Mouse (Mus musculus): ENCODE data around the gene Dut. TPM values are rescaled to one million over a fixed set of nuclear protein-coding genes. Genes with fewer than 3 reads are reported as not detected.

The Dut gene
- 135 and 145 TPM in 2 replicates for polyA plus RNA-seq (2015; fragmentation: Nextera tagmentation; extraction: Ambion mirVana)

DNA sequence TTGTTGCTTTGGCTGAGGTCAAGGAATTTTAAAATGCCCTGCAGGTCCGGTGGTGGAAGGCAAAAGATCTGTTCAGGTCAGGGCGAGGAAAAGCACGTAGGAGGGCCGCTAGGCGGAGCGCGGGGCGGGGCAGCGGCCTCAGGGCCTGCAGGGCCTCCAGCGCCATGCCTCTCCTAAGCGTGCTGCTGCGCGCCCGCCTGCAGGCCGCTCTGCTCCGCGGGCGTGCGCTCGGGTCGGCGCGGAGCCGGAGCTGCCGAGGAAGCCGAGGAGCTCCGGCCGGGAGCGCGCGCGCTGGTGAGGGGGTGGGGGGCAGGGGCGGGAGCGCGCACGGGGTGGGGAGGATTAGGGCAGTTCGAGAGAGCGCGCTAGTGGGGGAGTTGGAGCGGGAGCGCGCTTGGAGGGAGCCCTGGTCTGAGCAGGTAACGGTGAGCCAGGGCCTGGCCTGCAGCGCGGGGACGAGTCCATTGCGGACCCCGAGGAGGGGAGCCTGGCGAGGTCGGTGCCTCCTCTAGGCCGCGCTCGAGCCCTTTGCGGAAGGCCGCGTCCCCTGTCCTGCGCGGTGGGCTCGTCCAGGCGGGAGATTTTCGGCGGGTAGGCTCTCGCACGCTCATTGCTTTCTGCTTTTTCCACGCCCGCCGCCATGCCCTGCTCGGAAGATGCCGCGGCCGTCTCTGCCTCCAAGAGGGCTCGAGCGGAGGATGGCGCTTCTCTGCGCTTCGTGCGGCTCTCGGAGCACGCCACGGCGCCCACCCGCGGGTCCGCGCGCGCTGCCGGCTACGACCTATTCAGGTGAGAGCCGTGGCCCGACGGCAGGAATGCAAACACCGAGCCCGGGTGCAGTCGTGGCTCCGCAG is at the start of gene Dut:
TSS of gene Dut (plus strand) at position 83 of the 854 bp plus-strand sequence.
- H3K36me3 ChIP-seq = peaks cover 22% of the 10 kb centered on the region
- peak within 1 kb of the TSS; percentile 91 for H3K9ac ChIP-seq
- H3K4me2 ChIP-seq = peak within 1 kb of the TSS; percentile 74
- H3K4me3 ChIP-seq = peak within 1 kb of the TSS; percentile 72
- H3K27me3 ChIP-seq = no peaks in the 10 kb centered on the region
- WGBS = under 1% methylated on average over 96 of the region's 96 CpGs
- no peaks in the 10 kb centered on the region for H3K9me3 ChIP-seq
- H3K27ac ChIP-seq = peak within 1 kb of the TSS; percentile 97
- peaks cover 30% of the 10 kb centered on the region for H3K4me1 ChIP-seq
- peak; percentile 99 for ATAC-seq (ENCODE audit: insufficient number of reproducible peaks, insufficient read depth, low FRiP score, low TSS enrichment, low read depth)

DNA sequence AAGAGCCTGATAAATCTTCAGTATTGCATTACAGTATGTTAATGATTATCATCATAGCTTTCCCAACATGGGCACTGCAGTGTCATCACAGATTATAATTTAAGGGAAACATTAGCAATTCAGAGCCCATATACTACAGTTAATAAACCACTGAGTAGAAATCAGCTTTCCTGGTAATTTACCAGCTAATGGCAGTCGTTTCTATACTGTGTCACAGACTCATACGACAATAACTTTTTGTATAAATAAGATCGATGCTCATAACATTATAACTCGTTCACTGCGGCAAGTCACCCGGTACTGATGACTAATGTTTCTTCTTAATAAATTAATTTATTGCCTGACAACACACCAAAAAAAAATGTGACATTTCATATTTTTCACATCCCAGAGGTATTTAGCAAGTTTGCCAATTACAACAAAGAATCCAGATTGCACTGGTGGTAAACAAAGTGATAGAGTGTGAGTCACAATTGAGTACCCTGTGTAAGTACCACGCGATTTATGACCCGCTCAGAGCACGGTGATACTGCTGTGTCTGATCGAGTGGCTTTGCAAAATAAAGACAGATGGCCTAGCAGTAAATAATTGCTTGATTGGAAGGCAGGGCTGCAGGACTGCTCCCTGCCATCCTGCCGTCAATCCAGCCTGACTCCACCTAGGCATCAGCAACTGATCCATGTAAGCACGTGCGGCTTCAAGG is 37.9 kb upstream of the Dut start:
- H3K4me3 ChIP-seq = no peak overlapping the region
- H3K9me3 ChIP-seq = no peaks in the 10 kb centered on the region
- no peak for ATAC-seq (ENCODE audit: insufficient number of reproducible peaks, insufficient read depth, low FRiP score, low TSS enrichment, low read depth)
- H3K27me3 ChIP-seq = no peaks in the 10 kb centered on the region
- H3K4me2 ChIP-seq = no peak overlapping the region
- no peaks in the 10 kb centered on the region for H3K36me3 ChIP-seq
- no peak overlapping the region for H3K9ac ChIP-seq
- peaks cover 22% of the 10 kb centered on the region for H3K4me1 ChIP-seq
- WGBS = 56% methylated on average over 14 of the region's 14 CpGs
- no peak overlapping the region for H3K27ac ChIP-seq

DNA sequence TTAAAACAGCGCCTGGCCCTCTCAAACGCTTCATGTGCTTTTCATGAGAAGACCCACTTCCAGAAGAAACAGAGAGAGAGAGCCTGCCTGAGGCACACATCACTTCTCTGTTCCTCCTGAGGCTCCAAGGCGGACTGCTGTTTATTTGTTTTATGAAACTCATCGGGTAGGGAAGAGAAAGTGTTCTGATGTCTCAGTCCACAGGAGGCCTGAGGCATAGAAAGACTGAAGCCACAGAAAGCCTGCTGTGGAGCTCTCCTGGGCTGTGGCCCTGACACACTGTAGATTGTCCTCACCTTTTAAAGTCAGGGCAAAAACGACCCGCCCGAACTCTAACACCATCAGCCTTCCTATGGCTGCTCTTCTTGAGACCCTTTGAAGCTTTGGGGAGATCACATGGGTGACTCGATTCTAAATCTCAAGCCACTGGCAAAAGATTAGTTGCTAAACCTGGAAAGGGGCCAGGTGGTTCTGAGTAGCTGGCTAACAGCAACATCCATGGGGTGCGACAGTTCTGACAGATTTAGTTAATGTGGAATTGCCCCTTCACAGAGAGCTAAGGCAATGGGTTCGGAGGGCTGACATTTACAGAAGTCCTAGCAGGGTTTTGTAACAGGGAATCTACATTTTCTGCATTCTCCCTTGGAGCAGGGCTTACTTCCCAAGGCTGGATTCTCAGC is 35.0 kb upstream of the Dut start:
- H3K4me3 ChIP-seq = no peak overlapping the region
- no peaks in the 10 kb centered on the region for H3K27me3 ChIP-seq
- peaks cover 22% of the 10 kb centered on the region for H3K4me1 ChIP-seq
- H3K9me3 ChIP-seq = no peaks in the 10 kb centered on the region
- ATAC-seq (ENCODE audit: insufficient number of reproducible peaks, insufficient read depth, low FRiP score, low TSS enrichment, low read depth) = no peak
- WGBS = 49% methylated on average over 10 of the region's 10 CpGs
- no peak overlapping the region for H3K4me2 ChIP-seq
- H3K9ac ChIP-seq = no peak overlapping the region
- no peaks in the 10 kb centered on the region for H3K36me3 ChIP-seq
- H3K27ac ChIP-seq = no peak overlapping the region; the same call in 1 of the 2 replicates

DNA sequence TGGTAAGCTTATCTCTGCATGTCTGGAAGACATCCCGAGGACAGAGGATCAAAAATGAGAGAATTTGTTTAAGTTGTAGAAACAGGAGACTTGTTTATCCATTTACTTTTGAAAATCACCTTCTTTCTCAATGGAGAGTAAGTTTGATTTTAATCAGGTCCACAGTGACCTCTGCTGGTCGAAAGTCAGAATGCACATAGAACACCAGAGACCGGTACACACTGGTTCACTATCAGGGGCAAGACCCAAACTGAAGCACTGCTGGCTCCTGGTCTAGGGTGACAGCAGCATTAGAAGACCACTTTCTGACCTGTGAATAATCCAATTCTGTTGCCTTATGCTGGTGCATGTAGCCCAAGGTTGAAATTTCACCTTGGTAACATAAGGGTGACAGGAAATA is 32.4 kb upstream of the Dut start:
- Histone ChIP-seq H3K9ac (no peak overlapping the region), H3K9me3 (no peaks in the 10 kb centered on the region), H3K27ac (no peak overlapping the region), H3K4me2 (no peak overlapping the region), H3K4me3 (no peak overlapping the region), H3K4me1 (peaks cover 18% of the 10 kb centered on the region), H3K36me3 (no peaks in the 10 kb centered on the region), H3K27me3 (no peaks in the 10 kb centered on the region)
- ATAC-seq (ENCODE audit: insufficient number of reproducible peaks, insufficient read depth, low FRiP score, low TSS enrichment, low read depth) = no peak
- WGBS = 4% methylated on average over 3 of the region's 3 CpGs

DNA sequence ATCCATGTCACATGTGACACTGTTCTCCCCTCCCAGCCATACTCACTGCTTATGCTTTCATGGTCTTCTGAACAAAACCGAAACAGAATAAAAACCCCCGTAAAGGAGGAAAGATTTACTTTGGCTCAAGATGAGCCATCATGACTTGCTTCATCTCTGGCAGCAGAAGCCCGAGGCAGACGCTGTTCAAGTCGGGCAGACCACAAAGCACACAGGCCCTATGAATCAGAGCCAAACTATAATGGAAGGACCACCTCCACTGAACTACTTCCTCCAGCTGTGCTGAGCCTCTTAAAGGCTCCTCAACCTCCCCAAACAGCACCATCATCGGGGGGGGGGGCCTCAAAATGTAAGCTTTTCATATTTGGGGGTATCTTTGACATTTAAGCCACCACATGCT is 29.7 kb upstream of the Dut start:
- no peak overlapping the region for H3K4me2 ChIP-seq
- peaks cover under 1% of the 10 kb centered on the region; the same call in 1 of the 2 replicates for H3K4me1 ChIP-seq
- H3K4me3 ChIP-seq = no peak overlapping the region
- H3K27ac ChIP-seq = no peak overlapping the region
- no peaks in the 10 kb centered on the region for H3K36me3 ChIP-seq
- no peaks in the 10 kb centered on the region for H3K9me3 ChIP-seq
- no peak for ATAC-seq (ENCODE audit: insufficient number of reproducible peaks, insufficient read depth, low FRiP score, low TSS enrichment, low read depth)
- 55% methylated on average over 6 of the region's 6 CpGs for WGBS
- no peaks in the 10 kb centered on the region for H3K27me3 ChIP-seq
- H3K9ac ChIP-seq = no peak overlapping the region

DNA sequence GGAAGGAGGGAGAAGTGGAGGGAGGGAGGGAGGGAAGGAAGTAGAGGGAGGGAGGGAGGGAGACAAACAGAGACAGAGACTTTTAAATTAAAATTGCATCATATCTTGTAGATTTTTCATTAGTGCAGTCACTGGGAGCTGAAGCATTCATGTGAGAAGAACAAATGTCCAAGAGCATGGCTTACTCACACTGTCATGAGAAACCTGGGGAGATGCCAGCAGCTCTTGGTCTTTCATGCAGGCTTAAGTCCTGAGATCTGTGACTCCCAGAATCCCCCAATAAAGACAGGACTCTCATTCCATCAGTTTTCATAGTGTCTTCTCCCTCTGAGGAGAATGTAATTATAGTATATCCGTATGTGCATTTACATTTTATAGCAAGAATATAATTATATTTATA is 28.4 kb upstream of the Dut start:
- no peak for ATAC-seq (ENCODE audit: insufficient number of reproducible peaks, insufficient read depth, low FRiP score, low TSS enrichment, low read depth)
- Histone ChIP-seq H3K4me3 (no peak overlapping the region), H3K9me3 (no peaks in the 10 kb centered on the region), H3K4me2 (no peak overlapping the region), H3K4me1 (no peaks in the 10 kb centered on the region), H3K27me3 (no peaks in the 10 kb centered on the region), H3K36me3 (no peaks in the 10 kb centered on the region), H3K9ac (no peak overlapping the region), H3K27ac (no peak overlapping the region)
- 86% methylated on average over 1 of the region's 1 CpGs for WGBS

DNA sequence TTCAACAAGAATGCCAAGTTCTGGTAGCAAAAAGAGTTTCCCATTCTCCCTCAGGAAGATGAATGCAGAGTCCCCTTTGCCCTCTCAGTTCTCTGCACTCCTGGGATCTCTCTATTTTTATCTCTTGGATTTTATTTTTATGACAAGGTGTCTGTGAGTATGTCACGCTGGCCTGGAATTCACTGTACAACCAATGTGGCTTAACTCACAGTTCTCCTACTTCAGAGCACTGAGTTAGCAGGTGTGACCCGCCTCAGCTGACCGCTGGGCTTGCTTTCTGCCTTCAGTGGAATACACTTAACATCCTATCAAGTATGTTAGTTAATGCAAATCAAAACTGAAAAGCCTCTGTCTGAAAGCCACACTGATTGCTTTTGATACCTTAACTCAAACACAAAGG is 27.7 kb upstream of the Dut start:
- Histone ChIP-seq H3K27me3 (no peaks in the 10 kb centered on the region), H3K9ac (no peak overlapping the region), H3K36me3 (no peaks in the 10 kb centered on the region), H3K4me3 (no peak overlapping the region), H3K9me3 (no peaks in the 10 kb centered on the region), H3K27ac (no peak overlapping the region), H3K4me2 (no peak overlapping the region), H3K4me1 (no peaks in the 10 kb centered on the region)
- no peak for ATAC-seq (ENCODE audit: insufficient number of reproducible peaks, insufficient read depth, low FRiP score, low TSS enrichment, low read depth)
- 85% methylated on average over 3 of the region's 3 CpGs for WGBS

DNA sequence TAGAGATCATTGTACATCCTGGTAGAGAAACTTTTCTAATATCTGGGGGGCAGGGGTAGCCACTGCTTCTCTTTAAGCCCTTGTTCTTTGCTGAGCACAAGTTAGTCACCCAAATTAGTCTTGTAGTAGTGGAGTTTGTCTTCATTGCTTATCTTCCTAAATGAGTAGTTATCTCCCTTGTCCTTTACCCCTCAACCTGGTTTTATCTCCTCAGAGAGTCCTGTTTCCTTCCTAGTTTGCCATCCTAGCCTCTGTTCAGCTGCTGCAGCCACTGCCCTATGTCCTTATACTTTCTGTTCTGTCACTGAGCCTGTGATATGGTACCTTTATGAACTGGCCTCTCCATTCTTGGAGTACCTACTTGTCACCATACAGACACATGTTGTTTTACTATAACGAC is 25.3 kb upstream of the Dut start:
- no peak overlapping the region for H3K9ac ChIP-seq
- no peak overlapping the region for H3K4me3 ChIP-seq
- 83% methylated on average over 1 of the region's 1 CpGs for WGBS
- ATAC-seq (ENCODE audit: insufficient number of reproducible peaks, insufficient read depth, low FRiP score, low TSS enrichment, low read depth) = no peak
- no peak overlapping the region for H3K27ac ChIP-seq
- no peaks in the 10 kb centered on the region for H3K27me3 ChIP-seq
- H3K9me3 ChIP-seq = no peaks in the 10 kb centered on the region
- no peaks in the 10 kb centered on the region for H3K36me3 ChIP-seq
- no peak overlapping the region for H3K4me2 ChIP-seq
- H3K4me1 ChIP-seq = no peaks in the 10 kb centered on the region

DNA sequence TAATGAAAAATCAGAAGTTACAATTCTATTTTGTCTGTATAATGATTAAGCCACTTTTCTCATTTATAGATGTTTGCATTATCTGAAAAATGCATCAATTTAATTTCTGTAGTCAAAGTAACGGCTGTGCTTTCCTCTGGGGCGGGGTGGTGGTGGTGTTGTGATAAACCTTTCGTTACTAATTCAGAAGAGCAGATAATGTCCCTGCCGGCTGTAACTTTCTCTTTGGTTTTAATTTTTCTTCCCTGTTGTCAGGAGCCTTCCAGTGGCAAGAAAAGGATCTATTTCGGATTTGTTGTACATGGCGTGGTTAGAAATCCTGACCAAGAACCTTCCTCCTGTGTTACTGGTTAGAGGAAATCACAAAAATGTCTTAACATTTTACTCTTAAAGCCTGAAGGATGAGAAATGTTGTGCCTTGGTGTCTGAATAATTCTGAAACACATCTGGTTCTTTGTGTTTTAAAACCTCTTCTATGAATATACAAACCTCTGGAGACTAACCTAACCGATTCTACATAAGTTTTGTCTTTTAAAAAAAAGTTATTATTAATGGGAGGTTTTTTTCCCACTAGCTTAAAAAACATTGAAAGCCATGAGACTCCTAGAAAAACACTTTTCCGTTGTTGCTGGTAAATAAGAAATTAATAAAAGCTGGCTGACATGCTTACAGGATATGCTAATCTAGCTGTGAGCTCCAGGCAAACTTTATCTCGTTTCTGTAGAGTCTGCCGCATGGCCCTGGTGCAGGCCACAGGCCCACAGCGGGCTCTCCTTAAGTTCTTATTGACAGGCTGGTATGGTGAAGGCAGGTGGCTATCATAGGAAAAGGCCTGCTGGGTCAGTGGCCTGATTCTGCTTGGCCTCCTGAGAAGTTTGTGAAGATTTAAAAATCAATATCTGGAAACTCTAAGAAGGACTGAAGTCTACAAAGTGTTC is 18.2 kb upstream of the Dut start:
- no peak for ATAC-seq (ENCODE audit: insufficient number of reproducible peaks, insufficient read depth, low FRiP score, low TSS enrichment, low read depth)
- Histone ChIP-seq H3K4me2 (no peak overlapping the region), H3K27ac (no peak overlapping the region), H3K9me3 (no peaks in the 10 kb centered on the region), H3K27me3 (no peaks in the 10 kb centered on the region), H3K4me1 (no peaks in the 10 kb centered on the region), H3K4me3 (no peak overlapping the region), H3K36me3 (no peaks in the 10 kb centered on the region), H3K9ac (no peak overlapping the region)
- WGBS = 75% methylated on average over 11 of the region's 11 CpGs

DNA sequence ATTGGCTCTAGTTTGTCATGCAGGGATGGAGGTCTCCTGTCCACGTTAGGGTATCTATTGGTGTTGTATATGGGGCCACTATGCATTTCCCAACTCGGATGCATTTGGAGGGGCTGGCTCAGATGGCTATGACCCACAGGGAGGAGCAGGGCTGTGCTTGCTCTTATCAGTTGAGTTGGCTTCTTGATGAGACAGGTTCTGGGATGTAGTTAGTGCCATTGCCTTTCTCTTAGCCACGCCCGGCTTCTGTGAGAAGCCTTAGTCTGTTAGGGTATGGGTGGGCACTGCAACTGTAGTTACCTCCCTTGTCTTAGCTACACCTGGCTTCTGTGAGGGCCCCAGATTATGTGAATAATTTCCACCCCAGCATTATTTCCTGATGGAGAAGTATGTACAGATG is 14.8 kb upstream of the Dut start:
- Histone ChIP-seq H3K4me3 (no peak overlapping the region), H3K9me3 (no peaks in the 10 kb centered on the region), H3K4me1 (no peaks in the 10 kb centered on the region), H3K9ac (no peak overlapping the region), H3K27me3 (no peaks in the 10 kb centered on the region), H3K27ac (no peak overlapping the region), H3K36me3 (no peaks in the 10 kb centered on the region), H3K4me2 (no peak overlapping the region)
- WGBS = 86% methylated on average over 4 of the region's 4 CpGs
- no peak for ATAC-seq (ENCODE audit: insufficient number of reproducible peaks, insufficient read depth, low FRiP score, low TSS enrichment, low read depth)

DNA sequence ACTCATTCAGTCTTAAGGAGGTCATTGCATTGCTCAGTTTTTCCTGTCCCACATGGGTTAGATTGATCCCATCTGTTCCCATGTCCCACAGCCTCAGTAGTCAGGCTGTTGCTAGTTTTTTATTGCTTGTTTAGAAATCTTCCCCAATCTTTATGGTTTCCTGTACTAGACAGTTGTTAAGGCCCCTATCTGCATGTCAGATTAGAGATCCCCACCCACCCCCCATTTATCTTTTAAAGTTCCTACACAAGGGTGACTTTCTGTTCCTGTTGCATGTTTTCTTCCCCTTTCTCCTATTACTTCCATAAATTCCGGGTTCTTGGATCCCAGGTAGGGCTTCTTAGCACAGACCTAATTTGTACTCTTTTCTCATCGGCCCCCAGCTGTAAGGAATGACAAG is 13.5 kb upstream of the Dut start:
- ATAC-seq (ENCODE audit: insufficient number of reproducible peaks, insufficient read depth, low FRiP score, low TSS enrichment, low read depth) = no peak
- 74% methylated on average over 2 of the region's 2 CpGs for WGBS
- no peak overlapping the region for H3K4me2 ChIP-seq
- no peaks in the 10 kb centered on the region for H3K4me1 ChIP-seq
- no peaks in the 10 kb centered on the region for H3K9me3 ChIP-seq
- H3K9ac ChIP-seq = no peak overlapping the region
- H3K27me3 ChIP-seq = no peaks in the 10 kb centered on the region
- H3K36me3 ChIP-seq = no peaks in the 10 kb centered on the region
- no peak overlapping the region for H3K27ac ChIP-seq
- no peak overlapping the region for H3K4me3 ChIP-seq

Data from embryonic facial prominence, embryonic 13.5 days (tissue).